Mouse (Mus musculus) spleen, adult 2 months (tissue): ENCODE measurements around the gene Iqcn.

ENCODE experiments used
- CTCF ChIP-seq: fragments of 200-500 bp; IDR thresholded peaks from 2 replicates; pipeline ENCODE4 v1.5.1; 2011; ENCODE audit warnings: mild to moderate bottlenecking, inconsistent platforms; ENCODE audit not compliant: insufficient read depth, insufficient read length, insufficient replicate concordance; ENCODE audit errors: extremely low read depth
- POLR2A ChIP-seq: fragments of 200-500 bp; IDR thresholded peaks from 2 replicates; pipeline ENCODE4 v1.6.1; 2011; ENCODE audit warnings: low read depth, low read length, inconsistent platforms

DNA sequence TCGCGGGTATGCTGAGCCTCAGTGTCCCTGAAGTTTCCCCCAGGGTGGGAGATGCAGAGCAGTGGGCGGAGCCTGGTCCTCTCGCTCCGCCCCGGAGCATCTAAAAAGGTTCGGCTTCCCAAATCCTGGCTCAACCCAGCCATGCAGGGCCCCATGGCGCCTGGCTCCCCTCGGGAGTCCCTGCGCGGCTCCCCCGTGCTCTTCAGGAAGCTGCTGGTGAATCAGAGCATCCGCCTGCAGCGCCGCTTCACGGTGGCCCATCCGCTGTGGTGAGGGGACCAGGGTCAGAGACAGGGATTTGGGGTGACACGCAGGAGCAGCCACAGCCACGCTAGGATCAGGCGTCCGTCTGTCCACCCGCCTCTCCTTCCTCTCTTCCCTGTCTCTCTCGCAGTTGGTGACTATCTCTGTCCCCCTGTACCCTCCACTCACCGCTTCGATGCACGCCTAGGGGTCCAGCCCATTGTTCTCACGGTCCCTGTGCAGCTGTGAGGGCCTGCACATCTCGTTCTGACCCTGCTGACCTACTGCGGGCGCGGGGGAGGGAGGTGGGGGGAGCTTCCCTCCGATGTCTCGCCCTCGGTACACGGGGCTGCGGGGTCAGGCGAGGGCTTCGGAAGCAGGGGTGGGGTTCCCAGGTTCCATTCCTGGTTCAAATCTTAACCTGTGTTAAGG, 39.9 kb downstream of the Iqcn start:
- no peak for TF ChIP-seq POLR2A
- TF ChIP-seq CTCF = no peak
